Mouse (Mus musculus): ENCODE data around the gene Gja4. TPM values are rescaled to one million over a fixed set of nuclear protein-coding genes. Genes with fewer than 3 reads are reported as not detected.

Gja4 gene
- polyA plus RNA-seq, 1 experiment from 2014 or later: 40.6 TPM

- 0 out of 2 replicates have a peak, but pooled peaks cover 4% of the 10 kb centered on the region for H3K4me1 ChIP-seq (ENCODE audit: control insufficient read depth, insufficient read depth, low read length)
- ATAC-seq (replicated peaks; ENCODE audit: insufficient number of reproducible peaks, low FRiP score, low TSS enrichment): no peak
- H3K4me2 ChIP-seq: no peak overlapping the region
- 74% methylated on average over 8 of the region's 8 CpGs for WGBS (ENCODE audit: insufficient replicate concordance)
- H3K9ac ChIP-seq (ENCODE audit: low read depth, low read length): no peak overlapping the region
- H3K27me3 ChIP-seq (ENCODE audit: control insufficient read depth, insufficient read depth, low read length): peaks cover 25% of the 10 kb centered on the region
- no peaks in the 10 kb centered on the region for H3K9me3 ChIP-seq (replicated peaks; ENCODE audit: control insufficient read depth, low read length)
- H3K27ac ChIP-seq (ENCODE audit: low read depth, low read length): no peak overlapping the region
- H3K36me3 ChIP-seq (ENCODE audit: control insufficient read depth, insufficient read depth, low read length): no peaks in the 10 kb centered on the region
- no peak overlapping the region for H3K4me3 ChIP-seq (ENCODE audit: low read depth, low read length)
Observed at GRCm38 (mm10) chr4:127315753-127316152, 1.9 kb upstream of the Gja4 start.

- Histone ChIP-seq H3K9me3 (replicated peaks; ENCODE audit: control insufficient read depth, low read length) (no peaks in the 10 kb centered on the region), H3K36me3 (ENCODE audit: control insufficient read depth, insufficient read depth, low read length) (no peaks in the 10 kb centered on the region), H3K27ac (ENCODE audit: low read depth, low read length) (no peak overlapping the region), H3K9ac (ENCODE audit: low read depth, low read length) (no peak overlapping the region), H3K27me3 (ENCODE audit: control insufficient read depth, insufficient read depth, low read length) (peaks cover 25% of the 10 kb centered on the region), H3K4me2 (peak overlapping the region; percentile 79), H3K4me1 (ENCODE audit: control insufficient read depth, insufficient read depth, low read length) (0 out of 2 replicates have a peak, but pooled peaks cover 4% of the 10 kb centered on the region), H3K4me3 (ENCODE audit: low read depth, low read length) (no peak overlapping the region; the same call in 1 of the 2 replicates)
- no peak for ATAC-seq (replicated peaks; ENCODE audit: insufficient number of reproducible peaks, low FRiP score, low TSS enrichment)
- 50% methylated on average over 9 of the region's 9 CpGs for WGBS (ENCODE audit: insufficient replicate concordance)
Observed at GRCm38 (mm10) chr4:127314585-127314984, 746 bp upstream of the Gja4 start.

- Histone ChIP-seq H3K4me2 (peak overlapping the region; percentile 79), H3K4me1 (ENCODE audit: control insufficient read depth, insufficient read depth, low read length) (0 out of 2 replicates have a peak, but pooled peaks cover 4% of the 10 kb centered on the region), H3K27ac (ENCODE audit: low read depth, low read length) (no peak overlapping the region), H3K27me3 (ENCODE audit: control insufficient read depth, insufficient read depth, low read length) (peaks cover 25% of the 10 kb centered on the region), H3K9me3 (replicated peaks; ENCODE audit: control insufficient read depth, low read length) (no peaks in the 10 kb centered on the region), H3K36me3 (ENCODE audit: control insufficient read depth, insufficient read depth, low read length) (no peaks in the 10 kb centered on the region), H3K4me3 (ENCODE audit: low read depth, low read length) (peak overlapping the region; percentile 53), H3K9ac (ENCODE audit: low read depth, low read length) (peak overlapping the region; percentile 39)
- WGBS (ENCODE audit: insufficient replicate concordance): 49% methylated on average over 24 of the region's 24 CpGs
- no peak for ATAC-seq (replicated peaks; ENCODE audit: insufficient number of reproducible peaks, low FRiP score, low TSS enrichment)
Observed at GRCm38 (mm10) chr4:127312349-127312748, 1.5 kb downstream of the Gja4 start.

GRCm38 (mm10) chr4:127311561-127311960, 2.3 kb downstream of the Gja4 start:
- WGBS (ENCODE audit: insufficient replicate concordance): 45% methylated on average over 9 of the region's 9 CpGs
- H3K36me3 ChIP-seq (ENCODE audit: control insufficient read depth, insufficient read depth, low read length): no peaks in the 10 kb centered on the region
- H3K9me3 ChIP-seq (replicated peaks; ENCODE audit: control insufficient read depth, low read length): no peaks in the 10 kb centered on the region
- H3K4me1 ChIP-seq (ENCODE audit: control insufficient read depth, insufficient read depth, low read length): 0 out of 2 replicates have a peak, but pooled peaks cover 4% of the 10 kb centered on the region
- 0 out of 2 replicates have a peak overlapping the region, but pooled peaks have one; percentile 23 for H3K9ac ChIP-seq (ENCODE audit: low read depth, low read length)
- ATAC-seq (replicated peaks; ENCODE audit: insufficient number of reproducible peaks, low FRiP score, low TSS enrichment): no peak
- H3K4me2 ChIP-seq: peak overlapping the region; percentile 79
- H3K4me3 ChIP-seq (ENCODE audit: low read depth, low read length): peak overlapping the region; percentile 53
- H3K27ac ChIP-seq (ENCODE audit: low read depth, low read length): no peak overlapping the region
- peaks cover 25% of the 10 kb centered on the region for H3K27me3 ChIP-seq (ENCODE audit: control insufficient read depth, insufficient read depth, low read length)

GRCm38 (mm10) chr4:127306915-127307314, 6.9 kb downstream of the Gja4 start:
- ATAC-seq (replicated peaks; ENCODE audit: insufficient number of reproducible peaks, low FRiP score, low TSS enrichment): no peak
- H3K36me3 ChIP-seq (ENCODE audit: control insufficient read depth, insufficient read depth, low read length): no peaks in the 10 kb centered on the region
- 51% methylated on average over 2 of the region's 2 CpGs for WGBS (ENCODE audit: insufficient replicate concordance)

GRCm38 (mm10) chr4:127303796-127304195, 10.0 kb downstream of the Gja4 start:
- Histone ChIP-seq H3K27ac (ENCODE audit: low read depth, low read length) (no peak overlapping the region), H3K4me3 (ENCODE audit: low read depth, low read length) (no peak overlapping the region), H3K9me3 (replicated peaks; ENCODE audit: control insufficient read depth, low read length) (no peaks in the 10 kb centered on the region), H3K27me3 (ENCODE audit: control insufficient read depth, insufficient read depth, low read length) (no peaks in the 10 kb centered on the region), H3K4me1 (ENCODE audit: control insufficient read depth, insufficient read depth, low read length) (0 out of 2 replicates have a peak, but pooled peaks cover 3% of the 10 kb centered on the region), H3K4me2 (no peak overlapping the region), H3K9ac (ENCODE audit: low read depth, low read length) (no peak overlapping the region), H3K36me3 (ENCODE audit: control insufficient read depth, insufficient read depth, low read length) (no peaks in the 10 kb centered on the region)
- WGBS (ENCODE audit: insufficient replicate concordance): 68% methylated on average over 3 of the region's 3 CpGs
- no peak for ATAC-seq (replicated peaks; ENCODE audit: insufficient number of reproducible peaks, low FRiP score, low TSS enrichment)

More at GRCm38 (mm10) chr4:127306915-127307314, 6.9 kb downstream of the Gja4 start:
- H3K4me1 ChIP-seq (ENCODE audit: control insufficient read depth, insufficient read depth, low read length): 0 out of 2 replicates have a peak, but pooled peaks cover 3% of the 10 kb centered on the region
- H3K27me3 ChIP-seq (ENCODE audit: control insufficient read depth, insufficient read depth, low read length): peaks cover 7% of the 10 kb centered on the region
- no peak overlapping the region for H3K27ac ChIP-seq (ENCODE audit: low read depth, low read length)
- H3K4me3 ChIP-seq (ENCODE audit: low read depth, low read length): no peak overlapping the region
- no peaks in the 10 kb centered on the region for H3K9me3 ChIP-seq (replicated peaks; ENCODE audit: control insufficient read depth, low read length)
- H3K9ac ChIP-seq (ENCODE audit: low read depth, low read length): no peak overlapping the region
- H3K4me2 ChIP-seq: no peak overlapping the region

GRCm38 (mm10) chr4:127300503-127300902, 13.3 kb downstream of the Gja4 start:
- H3K9me3 ChIP-seq (replicated peaks; ENCODE audit: control insufficient read depth, low read length): no peaks in the 10 kb centered on the region
- H3K27me3 ChIP-seq (ENCODE audit: control insufficient read depth, insufficient read depth, low read length): no peaks in the 10 kb centered on the region
- no peaks in the 10 kb centered on the region for H3K4me1 ChIP-seq (ENCODE audit: control insufficient read depth, insufficient read depth, low read length)
- ATAC-seq (replicated peaks; ENCODE audit: insufficient number of reproducible peaks, low FRiP score, low TSS enrichment): no peak
- no peak overlapping the region for H3K4me2 ChIP-seq
- H3K36me3 ChIP-seq (ENCODE audit: control insufficient read depth, insufficient read depth, low read length): no peaks in the 10 kb centered on the region
- 53% methylated on average over 5 of the region's 5 CpGs for WGBS (ENCODE audit: insufficient replicate concordance)
- no peak overlapping the region for H3K9ac ChIP-seq (ENCODE audit: low read depth, low read length)
- H3K4me3 ChIP-seq (ENCODE audit: low read depth, low read length): no peak overlapping the region
- H3K27ac ChIP-seq (ENCODE audit: low read depth, low read length): no peak overlapping the region

- no peak overlapping the region for H3K27ac ChIP-seq (ENCODE audit: low read depth, low read length)
- H3K9ac ChIP-seq (ENCODE audit: low read depth, low read length): no peak overlapping the region
- H3K4me1 ChIP-seq (ENCODE audit: control insufficient read depth, insufficient read depth, low read length): peaks cover 7% of the 10 kb centered on the region; the same call in 1 of the 2 replicates
- H3K27me3 ChIP-seq (ENCODE audit: control insufficient read depth, insufficient read depth, low read length): no peaks in the 10 kb centered on the region
- no peak overlapping the region for H3K4me3 ChIP-seq (ENCODE audit: low read depth, low read length)
- WGBS (ENCODE audit: insufficient replicate concordance): 77% methylated on average over 5 of the region's 5 CpGs
- H3K9me3 ChIP-seq (replicated peaks; ENCODE audit: control insufficient read depth, low read length): no peaks in the 10 kb centered on the region
- no peaks in the 10 kb centered on the region for H3K36me3 ChIP-seq (ENCODE audit: control insufficient read depth, insufficient read depth, low read length)
- ATAC-seq (replicated peaks; ENCODE audit: insufficient number of reproducible peaks, low FRiP score, low TSS enrichment): no peak
- H3K4me2 ChIP-seq: no peak overlapping the region
Observed at GRCm38 (mm10) chr4:127292631-127293030, 21.2 kb downstream of the Gja4 start.

- Histone ChIP-seq H3K27ac (ENCODE audit: low read depth, low read length) (peak overlapping the region; percentile 41; the same call in 1 of the 2 replicates), H3K4me2 (no peak overlapping the region), H3K4me1 (ENCODE audit: control insufficient read depth, insufficient read depth, low read length) (peaks cover 7% of the 10 kb centered on the region; the same call in 1 of the 2 replicates), H3K27me3 (ENCODE audit: control insufficient read depth, insufficient read depth, low read length) (no peaks in the 10 kb centered on the region), H3K9ac (ENCODE audit: low read depth, low read length) (0 out of 2 replicates have a peak overlapping the region, but pooled peaks have one; percentile 10), H3K4me3 (ENCODE audit: low read depth, low read length) (no peak overlapping the region), H3K9me3 (replicated peaks; ENCODE audit: control insufficient read depth, low read length) (no peaks in the 10 kb centered on the region), H3K36me3 (ENCODE audit: control insufficient read depth, insufficient read depth, low read length) (no peaks in the 10 kb centered on the region)
- 31% methylated on average over 6 of the region's 6 CpGs for WGBS (ENCODE audit: insufficient replicate concordance)
- peak; percentile 81 for ATAC-seq (replicated peaks; ENCODE audit: insufficient number of reproducible peaks, low FRiP score, low TSS enrichment)
Observed at GRCm38 (mm10) chr4:127289039-127289548, 24.7 kb downstream of the Gja4 start.

All from heart, embryonic 11.5 days (tissue).